Mouse (Mus musculus): Measurements from ENCODE around the gene 2310034G01Rik.

Gene 2310034G01Rik

DNA sequence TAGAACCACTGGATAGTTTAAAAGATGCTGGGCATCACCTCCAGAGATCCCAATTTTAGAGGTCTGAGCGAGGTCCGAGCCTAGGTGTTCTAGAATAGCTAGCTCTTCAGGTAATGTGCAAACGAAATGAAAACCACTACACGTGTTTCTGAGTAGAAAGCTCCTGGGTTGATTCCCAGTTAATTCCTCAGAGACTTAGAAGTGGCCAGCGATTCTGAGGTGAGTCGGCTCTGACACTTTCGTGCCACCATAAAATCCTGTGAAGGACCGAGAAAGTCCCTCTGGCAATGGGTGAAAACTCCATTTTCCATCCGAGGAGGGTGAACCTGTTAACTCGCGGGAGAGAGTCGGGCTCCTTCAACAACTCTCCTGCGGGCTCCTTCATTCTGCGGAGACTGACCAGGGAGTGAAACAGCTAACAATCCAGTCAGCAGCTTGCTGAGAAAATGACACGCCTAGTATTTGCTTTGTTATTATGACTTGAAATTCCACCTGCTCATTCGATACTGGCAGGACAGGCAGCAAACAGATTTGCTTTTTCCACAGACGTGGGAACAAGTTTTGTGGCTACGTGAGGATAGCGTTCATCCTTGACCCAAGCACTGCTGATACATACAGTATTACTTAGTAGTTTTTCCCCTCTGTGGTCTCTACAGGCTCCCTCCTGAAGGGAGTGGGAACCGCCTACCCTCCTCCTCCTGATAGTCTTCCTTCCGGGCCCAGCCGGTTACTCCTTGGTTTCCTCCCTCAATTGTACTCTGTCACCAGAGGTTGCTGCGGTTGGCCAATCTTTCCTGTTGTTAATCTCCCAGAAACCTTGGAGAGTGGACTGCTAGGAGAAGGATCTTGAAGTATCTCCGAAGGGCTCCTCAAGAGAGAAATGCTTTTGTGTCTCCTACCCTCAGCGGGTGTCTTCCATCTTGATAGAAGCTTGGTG, 7.5 kb upstream of the 2310034G01Rik start:
- no peak for DNase-seq

DNA sequence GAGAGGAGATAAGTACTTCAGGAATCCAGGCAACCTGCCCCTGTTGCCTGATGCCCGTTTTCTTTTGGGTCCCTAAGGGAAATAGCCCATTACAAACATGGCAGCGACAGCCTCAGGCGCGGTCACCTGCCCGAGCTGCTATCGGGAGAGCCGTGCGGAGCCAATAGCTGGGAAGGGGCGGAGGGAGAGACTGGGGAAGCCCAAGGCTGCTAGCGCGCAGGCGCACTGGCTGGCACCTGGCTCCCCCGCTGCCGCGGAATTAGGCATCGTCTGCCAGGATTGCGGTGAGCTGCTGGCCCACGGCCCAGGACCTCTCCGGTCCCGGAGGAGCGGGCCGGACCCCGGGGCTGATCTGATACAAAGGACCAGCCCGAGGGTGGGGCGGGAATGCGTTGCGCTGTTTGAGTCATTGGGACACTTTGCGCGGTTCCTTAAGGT, 6.6 kb upstream of the 2310034G01Rik start:
- peak; percentile 64 to 65 for DNase-seq

DNA sequence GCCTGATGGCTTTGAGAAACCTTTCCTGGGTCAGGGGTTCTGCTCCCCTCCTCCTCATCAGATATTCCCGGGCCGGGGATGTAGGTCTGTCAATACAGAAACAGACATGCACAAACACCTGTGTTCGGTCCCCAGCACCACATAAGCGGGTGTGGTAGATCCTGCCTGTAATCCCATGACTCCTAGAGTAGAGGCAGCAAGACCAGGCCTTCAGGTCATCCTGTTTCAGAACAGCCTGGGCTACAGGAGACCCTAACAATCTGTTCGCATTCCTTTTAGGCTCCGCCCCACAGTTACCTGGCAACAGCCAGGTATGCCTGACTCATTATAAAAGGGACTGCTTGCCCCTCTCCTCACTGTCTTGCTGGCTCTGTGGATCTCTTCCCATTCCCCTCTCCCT, 552 bp downstream of the 2310034G01Rik start:
- no peak for DNase-seq

DNA sequence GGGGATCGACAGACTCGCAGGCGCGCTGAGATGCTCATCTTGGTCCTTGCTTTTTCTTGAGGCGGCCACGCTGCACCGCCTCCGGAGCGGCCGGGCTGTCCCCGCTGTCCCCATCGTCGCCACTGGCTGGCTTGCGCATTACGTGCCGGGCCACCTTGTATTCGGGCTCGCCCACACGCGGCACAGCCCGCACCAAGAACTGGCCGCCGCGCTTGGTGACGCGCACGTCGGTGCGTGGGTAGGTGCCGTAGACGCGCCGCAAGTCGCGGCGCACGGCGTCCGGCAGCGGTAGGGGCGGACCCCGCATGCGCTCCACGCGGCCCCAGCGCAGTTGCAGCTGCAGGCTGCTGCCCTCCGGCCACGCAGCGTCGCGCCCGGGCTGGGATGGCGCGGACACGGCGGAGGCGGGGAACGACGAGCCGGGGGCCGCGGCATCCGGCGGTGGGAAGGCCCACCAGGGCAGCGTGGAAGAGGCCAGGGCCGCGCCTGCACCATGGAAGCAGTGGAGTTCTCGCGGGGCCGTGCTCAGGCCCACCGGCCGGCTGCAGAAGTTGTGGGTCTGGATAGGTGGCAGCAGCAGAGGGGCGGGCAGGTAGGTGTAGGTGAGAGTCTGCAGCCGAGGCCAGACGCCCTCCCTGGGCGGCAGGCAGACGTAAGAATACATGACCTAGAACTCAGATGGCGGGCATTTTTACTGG, 1.2 kb downstream of the 2310034G01Rik start:
- DNase-seq = peak; percentile 43 to 54

DNA sequence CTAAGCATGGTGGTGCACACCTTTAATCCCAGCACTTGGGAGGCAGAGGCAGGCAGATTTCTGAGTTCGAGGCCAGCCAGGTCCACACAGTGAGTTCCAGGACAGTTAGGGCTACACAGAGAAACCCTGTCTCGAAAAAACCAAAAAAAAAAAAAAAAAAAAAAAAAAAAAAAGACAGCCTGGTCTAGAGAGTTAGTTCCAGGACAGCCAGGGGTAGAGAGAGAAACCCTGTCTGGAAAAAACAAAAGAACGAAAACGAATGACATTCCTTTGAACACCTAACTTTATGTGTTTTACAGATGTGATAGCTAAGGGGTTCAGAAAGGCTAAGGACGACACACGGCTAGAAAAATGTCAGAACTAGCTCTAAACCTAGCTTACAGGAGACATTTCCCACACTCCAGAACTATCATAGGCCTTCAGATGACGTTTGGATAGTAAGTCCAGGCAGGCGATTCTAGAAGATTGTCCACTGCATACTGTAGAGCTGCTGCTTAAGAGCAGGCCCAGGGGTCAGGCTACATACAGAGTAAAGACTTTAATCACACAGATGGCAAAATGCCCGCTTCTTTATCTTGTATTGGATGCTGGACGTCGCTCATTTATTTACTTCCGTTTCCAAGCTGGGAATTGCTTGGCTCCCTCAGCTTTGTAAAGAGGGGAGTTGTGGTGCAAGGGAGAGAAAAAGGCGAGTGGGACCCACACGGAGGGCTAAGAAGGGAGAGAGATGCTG, 2.0 kb downstream of the 2310034G01Rik start:
- no peak for DNase-seq

DNA sequence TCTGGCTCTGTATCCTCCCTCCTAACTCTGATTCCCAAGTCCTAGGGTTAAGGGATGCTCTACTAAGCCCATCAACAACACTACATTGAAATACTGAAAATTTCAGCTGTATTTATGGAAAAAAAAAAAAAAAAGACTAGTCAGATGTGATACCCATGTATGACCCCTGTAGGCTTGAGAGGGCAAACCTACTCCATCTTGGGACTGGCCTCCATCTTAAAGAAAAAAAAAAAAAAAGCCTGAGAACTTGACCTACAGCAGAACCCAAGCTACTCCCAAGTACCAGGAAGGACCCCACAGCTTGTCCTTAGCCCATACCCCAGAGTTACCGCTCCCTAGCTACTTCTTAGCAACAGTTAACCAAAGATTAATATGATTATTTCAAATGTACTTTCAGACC, 3.0 kb downstream of the 2310034G01Rik start:
- DNase-seq = no peak

DNA sequence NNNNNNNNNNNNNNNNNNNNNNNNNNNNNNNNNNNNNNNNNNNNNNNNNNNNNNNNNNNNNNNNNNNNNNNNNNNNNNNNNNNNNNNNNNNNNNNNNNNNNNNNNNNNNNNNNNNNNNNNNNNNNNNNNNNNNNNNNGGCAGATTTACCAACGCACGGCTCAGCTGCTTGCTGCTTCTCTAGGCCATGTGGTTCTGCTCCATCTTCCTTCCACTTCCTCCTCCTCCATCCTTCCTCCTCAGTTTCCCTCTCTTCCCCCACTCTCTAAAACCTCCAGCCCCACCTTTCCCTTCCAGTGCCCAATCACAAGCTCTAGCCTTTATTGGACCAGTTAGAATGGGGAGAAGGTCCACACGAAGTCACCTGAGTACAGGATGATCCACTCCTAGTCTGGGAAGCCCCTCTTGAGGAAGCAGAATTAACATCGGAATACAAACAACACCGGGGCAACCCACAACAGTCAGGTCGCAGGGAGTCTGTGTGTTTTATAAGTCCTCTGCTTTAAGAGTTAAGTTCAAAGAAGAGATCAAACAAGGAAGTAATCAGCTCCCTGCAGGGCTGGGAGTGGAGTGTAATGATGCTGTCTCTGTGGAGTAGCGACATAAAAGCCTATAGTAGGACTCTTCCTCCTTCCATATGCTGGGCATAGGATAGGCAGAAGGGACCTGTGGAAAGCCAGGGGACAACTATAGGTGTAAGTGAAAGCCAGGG, 5.2 kb downstream of the 2310034G01Rik start:
- DNase-seq = no peak

DNA sequence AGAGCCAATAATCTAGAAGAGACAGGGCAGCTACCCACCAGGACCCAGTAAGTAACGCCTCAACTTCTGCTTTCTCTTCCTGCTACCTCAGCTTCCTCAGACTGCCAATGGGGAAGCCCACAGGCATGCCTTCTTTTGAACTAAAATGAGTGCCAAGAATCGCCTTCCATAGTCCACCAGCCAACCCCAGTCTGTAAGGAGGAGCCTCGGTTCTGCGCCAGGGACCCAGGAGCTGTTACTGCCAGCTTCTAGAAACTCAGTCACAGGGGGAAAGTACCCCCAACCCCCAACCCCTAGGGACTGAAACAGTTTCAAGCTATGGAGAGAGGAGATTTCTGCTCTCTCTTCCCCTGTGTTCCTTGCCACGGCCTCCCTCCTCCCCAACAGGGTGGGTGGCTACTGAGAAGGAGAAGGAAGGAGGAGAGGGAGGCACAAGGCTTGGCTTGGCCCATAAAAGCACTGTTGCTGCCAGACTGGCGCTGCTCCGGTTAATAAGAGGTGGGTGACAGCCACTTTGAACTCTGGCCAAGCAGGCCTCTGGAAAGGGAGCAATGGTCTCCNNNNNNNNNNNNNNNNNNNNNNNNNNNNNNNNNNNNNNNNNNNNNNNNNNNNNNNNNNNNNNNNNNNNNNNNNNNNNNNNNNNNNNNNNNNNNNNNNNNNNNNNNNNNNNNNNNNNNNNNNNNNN, 10.7 kb downstream of the 2310034G01Rik start:
- DNase-seq = peak; percentile 37 to 43

DNA sequence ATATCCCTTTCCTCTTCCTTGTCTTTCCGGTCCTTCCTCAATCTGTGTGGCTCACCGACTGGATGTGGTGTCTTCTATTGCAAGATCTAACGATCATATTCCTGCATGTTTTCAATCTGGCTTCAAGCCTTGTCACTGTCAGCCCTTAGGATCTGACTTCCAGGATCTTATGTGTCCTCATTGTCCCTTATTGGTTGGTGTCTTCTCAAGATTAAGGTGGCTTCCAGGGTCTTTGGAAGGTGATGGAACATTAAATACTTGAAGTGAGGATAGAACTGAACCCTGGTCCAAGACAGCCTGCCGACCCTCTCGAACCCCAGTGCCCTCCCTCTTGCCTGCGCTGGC, 11.2 kb downstream of the 2310034G01Rik start:
- no peak for DNase-seq

DNA sequence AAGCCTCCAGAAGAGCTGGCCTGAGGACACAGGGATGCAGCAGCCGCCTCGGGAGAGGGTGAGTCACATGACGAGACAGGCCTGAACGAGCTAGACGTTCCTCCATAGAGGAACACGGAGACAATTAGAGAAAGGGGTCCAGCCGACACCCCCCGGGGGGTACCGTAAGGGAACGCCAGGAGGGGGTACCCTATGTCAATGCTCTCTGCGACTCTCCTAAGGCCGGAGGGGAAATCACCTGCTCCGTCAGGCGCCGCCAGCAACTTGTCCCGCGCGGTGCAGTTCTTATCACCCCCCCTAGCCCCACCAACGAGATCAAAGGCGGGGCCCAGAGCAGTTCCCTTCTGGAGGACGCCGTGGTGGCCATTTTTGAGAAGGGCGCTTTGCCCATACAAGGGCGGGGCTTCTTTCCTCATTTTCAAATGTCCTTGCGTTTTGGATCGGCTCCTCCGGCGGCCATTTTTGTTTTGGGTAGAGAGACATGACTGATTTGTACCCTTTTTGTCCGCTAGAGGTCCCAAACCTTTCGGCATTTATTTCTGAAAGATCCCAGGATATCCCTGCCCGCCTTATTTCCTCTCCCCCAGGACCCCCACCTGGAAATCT, 11.7 kb downstream of the 2310034G01Rik start, which contains the start of gene Cuedc2:
Gene Cuedc2 (minus strand): TSS at position 372 of the 606 bp plus-strand sequence.
- peak; percentile 89 to 97 for DNase-seq

DNA sequence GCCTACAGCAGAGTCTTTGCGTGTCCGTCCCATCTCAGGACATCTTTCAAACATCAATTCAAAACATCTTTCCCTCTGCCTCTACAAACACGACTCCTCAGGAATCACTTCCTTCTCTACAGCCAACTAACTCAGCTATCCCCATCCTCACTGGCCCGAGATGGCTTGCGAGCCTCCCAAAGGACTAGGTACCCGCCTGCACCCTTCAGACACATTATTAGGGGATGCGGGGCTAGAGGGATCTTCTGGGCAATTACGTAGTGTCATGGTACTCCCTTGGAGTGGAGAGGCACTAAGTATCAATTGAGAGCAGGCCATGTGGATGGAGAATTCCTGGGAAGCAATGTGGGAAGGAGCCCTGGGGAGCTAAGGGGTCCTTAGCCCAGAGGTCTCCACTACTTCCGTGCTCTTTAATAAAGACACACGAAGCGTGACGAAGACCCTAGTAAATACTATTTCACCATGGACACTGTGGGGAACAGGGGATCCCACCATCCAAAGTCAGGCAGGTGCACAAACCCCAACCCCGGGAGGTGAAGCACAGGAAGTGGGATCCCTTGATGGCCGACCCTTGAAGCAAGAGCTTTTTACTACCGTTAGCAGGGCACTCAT, 12.3 kb downstream of the 2310034G01Rik start:
- no peak for DNase-seq

DNA sequence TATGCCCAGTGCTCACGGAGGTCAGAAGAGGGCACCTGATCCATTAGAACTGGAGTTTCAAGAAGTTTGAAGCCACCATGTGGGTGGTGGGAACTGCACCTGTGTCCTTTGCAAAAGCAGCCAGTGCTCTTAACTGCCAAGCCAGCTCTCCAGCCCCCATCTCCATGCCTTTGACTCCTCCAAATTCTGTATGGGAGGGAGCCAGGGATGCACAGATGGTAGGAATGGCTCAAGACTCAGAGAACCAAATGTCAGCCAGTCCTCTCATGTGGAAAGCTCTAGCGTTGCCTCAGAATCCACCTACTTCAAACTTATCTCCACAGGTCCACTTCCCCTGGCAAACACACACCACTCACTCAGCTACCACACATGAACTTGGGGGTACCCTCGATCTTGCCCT, 16.2 kb downstream of the 2310034G01Rik start:
- no peak for DNase-seq

DNA sequence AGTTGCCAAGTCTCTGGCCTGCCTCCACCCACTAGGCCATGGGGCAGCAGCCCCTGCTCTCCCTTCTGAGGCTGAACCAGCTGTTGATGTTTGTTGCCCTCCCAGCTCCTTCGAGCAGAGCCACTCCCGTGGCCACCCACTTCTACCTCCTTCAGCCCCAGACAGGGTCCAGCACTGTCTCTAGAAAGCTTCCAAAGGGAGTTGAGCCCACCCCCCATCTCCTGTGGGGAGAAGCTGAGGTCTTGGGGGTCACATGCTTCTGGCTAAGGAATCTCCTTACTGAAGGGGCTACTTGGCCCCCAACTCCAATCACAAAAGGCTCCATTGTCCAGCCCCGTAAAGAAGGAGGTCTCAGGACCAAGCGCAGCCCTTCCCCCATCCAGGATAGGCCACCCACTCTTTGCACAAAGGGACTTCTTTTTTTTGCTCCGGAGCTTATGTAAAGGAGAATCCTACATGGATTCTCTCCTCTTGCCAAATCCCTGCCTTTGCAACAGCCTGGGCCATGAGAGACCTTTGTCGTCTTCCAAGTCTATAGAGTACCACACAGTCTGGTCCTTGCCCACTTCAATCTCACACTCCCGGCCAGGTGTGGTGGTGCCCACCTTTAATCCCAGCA, 17.3 kb downstream of the 2310034G01Rik start:
- no peak for DNase-seq

DNA sequence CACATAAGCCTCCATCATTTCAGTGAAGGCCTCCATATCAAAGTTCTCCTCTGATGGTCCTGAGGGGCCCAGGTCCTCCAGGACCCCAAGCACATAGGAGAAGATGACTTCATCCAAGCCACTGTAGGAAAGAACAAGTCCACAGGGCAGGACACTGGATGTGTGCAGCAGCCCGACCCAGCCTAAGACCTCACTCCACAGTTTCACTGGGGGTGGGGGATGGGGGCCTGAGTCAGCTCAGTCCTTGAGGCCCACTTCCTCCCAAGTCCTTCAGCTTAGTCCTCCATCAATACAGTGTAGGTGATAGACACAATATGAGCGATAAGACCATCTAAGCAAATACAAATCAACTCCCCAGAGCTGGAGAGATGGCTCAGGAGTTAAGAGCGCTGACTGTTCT, 18.2 kb downstream of the 2310034G01Rik start:
- DNase-seq = no peak

DNA sequence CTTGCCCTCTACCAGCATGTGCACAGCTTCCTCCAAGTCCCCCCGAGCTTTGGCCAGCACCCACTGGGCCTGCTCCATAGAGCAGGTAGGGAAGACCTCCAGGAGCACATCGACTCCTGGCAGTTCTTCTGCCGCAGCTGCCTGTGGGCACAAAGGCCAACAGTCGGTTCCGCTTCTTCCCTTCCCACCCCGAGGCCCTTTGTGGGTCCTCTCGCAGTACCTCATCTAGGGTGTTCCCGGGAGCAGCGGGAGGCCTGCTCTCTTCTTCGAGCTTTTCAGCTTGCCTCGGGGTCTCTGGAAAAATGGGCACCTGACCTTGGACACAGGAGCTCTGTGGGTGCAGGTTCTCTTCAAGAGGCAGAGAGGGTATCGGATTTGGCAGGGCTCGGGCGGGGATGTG, 18.8 kb downstream of the 2310034G01Rik start:
- no peak for DNase-seq

DNA sequence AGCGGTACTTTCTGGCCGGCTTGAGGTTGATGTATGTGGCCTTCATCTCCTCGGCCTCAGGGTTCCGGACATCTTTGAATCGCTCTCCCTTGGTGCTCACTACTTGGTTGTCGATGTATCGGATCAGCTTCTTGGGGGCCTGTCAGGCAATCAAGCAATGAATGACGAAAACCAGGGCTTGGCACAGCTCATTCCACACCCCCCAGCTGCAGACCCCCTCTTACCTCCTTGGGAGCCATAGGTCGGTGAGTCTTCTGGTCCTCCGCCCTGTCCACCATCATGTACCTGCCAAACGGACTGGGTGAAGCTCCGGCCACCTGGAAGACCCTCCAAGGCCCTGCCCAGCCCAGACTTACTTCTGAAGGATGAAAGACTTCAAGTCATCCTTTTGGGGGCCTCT, 19.4 kb downstream of the 2310034G01Rik start:
- no peak for DNase-seq

DNA sequence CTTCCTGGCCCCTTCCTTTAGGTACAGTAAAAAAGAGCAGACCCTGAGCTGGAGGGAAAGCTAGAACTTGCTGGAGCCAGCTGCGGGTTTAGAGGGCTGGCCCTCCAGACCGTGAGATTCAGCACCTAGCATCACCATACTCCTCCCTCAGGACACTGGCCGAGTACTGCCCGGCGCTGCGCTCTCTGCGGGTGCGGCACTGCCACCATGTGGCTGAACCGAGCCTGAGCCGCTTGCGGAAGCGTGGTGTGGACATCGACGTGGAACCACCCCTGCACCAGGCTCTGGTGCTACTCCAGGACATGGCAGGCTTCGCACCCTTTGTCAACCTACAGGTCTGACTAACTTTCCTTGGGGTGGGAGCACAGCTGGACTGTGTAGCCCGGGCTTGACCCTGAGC, 20.2 kb downstream of the 2310034G01Rik start:
- peak; percentile 73 to 83 for DNase-seq

DNA sequence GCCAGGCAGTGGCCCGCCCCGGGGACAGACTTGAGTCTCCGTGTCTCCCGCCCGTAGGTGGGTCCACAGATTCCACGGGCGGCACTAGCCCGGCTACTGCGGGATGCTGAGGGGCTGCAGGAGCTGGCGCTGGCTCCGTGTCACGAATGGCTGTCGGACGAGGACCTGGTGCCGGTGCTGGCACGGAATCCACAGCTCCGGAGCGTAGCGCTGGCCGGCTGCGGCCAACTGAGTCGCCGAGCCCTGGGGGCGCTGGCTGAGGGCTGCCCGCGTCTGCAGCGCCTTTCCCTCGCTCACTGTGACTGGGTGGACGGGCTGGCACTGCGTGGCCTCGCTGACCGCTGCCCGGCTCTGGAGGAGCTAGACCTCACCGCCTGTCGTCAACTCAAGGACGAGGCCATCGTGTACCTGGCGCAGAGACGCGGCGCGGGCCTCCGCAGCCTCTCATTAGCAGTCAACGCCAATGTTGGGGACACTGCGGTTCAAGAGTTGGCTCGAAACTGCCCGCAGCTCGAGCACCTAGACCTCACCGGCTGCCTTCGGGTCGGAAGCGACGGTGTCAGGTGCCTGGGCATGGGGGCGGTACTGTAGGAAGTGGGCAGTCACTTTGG, 21.0 kb downstream of the 2310034G01Rik start:
- no peak for DNase-seq

DNA sequence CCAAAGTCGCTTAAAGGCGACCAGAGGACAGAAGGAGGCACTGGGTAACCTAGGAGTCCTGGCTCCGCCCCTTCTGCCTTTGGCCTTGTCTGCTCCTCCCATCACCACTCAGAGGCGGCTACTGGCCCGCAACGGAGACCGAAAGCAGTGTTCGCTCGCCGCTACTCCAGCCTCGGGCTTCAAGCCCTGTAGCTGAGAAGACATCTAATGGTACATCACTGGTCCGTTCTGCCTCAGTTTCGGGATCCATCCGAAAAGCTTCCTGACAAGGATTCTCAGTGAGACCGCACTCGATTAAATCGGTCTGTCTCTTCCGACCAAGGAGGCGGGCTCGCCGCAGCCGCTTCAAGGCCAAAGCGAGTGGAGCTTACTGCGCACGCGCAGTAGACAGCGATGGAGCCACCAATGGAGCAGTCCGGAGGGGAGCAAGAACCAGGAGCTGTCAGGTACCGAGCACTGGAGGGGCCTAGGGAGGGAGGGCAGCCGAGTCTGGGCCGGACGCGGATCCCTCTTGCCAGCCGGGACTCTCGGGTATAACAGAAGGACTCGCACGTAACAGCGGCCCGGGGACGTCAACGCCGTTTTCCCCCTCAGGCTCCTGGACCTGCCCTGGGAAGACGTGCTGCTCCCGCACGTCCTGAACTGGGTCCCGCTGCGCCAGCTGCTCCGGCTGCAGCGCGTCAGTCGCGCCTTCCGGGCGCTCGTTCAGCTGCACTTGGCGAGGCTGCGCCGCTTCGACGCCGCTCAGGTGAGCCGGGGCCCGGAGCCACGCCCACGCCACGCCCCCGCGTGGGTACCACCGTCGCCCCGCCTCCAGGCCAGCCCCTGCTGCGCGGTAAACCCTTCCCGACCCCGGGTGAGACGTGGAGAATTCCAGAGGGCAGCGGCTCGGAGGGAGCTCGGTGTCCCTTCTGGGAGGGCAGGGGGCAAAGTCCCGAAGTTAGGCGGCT, 21.7 kb downstream of the 2310034G01Rik start, which contains the start of gene Fbxl15:
Gene Fbxl15 (plus strand): TSS at position 104 of the 950 bp plus-strand sequence.
- DNase-seq = peak; percentile 85 to 86
